Mouse (Mus musculus): ENCODE measurements around the gene Ltbr.

DNA sequence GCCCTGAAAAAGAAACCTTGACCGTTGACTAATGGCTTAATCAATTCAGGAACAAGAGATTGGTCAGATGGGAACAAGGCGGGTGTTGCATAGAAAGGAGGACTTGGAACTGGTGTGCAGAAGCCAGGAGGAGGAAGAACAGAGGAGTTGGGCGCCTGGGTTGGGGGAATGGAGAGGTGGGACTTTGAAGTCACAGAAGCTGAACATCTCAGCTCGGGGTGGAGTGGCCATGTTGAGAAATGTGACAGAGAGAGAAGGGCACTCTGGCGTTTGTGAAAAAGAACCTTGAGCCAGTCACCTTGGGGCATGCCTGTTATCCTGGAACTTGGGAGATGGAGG is 38.3 kb upstream of the Ltbr start:
- TF ChIP-seq POLR2A (IDR thresholded peaks at IDR 0.05; ENCODE audit: extremely low read depth, insufficient read depth, low read length) (no peak), CTCF (IDR thresholded peaks at IDR 0.05; ENCODE audit: low read depth, low read length) (no peak)
